Mouse (Mus musculus): Measurements from ENCODE around the gene Eef2. TPM values are rescaled to one million over a fixed set of nuclear protein-coding genes. Genes with fewer than 3 reads are reported as not detected.
"Not testable (repeated sequence)": the region's sequence is repeated elsewhere in the genome, so short reads cannot be mapped to it uniquely, and the experiment has no call there.

Eef2 gene
- total RNA-seq, 2 experiments from 2014 or later: 1,282 to 1,799 TPM

- no peak for ATAC-seq (replicated peaks; ENCODE audit: low FRiP score, low TSS enrichment, poor library complexity, severe bottlenecking)
These were observed 1.7 kb downstream of the Eef2 start for GRCm38 (mm10) chr10:81177958-81178712.

GRCm38 (mm10) chr10:81178927-81179326, 2.5 kb downstream of the Eef2 start:
- ATAC-seq (replicated peaks; ENCODE audit: low FRiP score, low TSS enrichment, poor library complexity, severe bottlenecking): no peak

GRCm38 (mm10) chr10:81179451-81180342, 3.3 kb downstream of the Eef2 start:
- ATAC-seq (replicated peaks; ENCODE audit: low FRiP score, low TSS enrichment, poor library complexity, severe bottlenecking): no peak

GRCm38 (mm10) chr10:81180946-81181345, 4.5 kb downstream of the Eef2 start:
- ATAC-seq (replicated peaks; ENCODE audit: low FRiP score, low TSS enrichment, poor library complexity, severe bottlenecking): no peak

- not testable (repeated sequence) for ATAC-seq (replicated peaks; ENCODE audit: low FRiP score, low TSS enrichment, poor library complexity, severe bottlenecking)
These were observed 5.4 kb downstream of the Eef2 start for GRCm38 (mm10) chr10:81181860-81182259.

GRCm38 (mm10) chr10:81182336-81183333, 6.2 kb downstream of the Eef2 start, which contains the start of gene Dapk3:
Dapk3 (plus strand) TSS chr10:81183005.
- peak; percentile 84 for ATAC-seq (replicated peaks; ENCODE audit: low FRiP score, low TSS enrichment, poor library complexity, severe bottlenecking)

- ATAC-seq (replicated peaks; ENCODE audit: low FRiP score, low TSS enrichment, poor library complexity, severe bottlenecking): no peak
These were observed 7.4 kb downstream of the Eef2 start, which contains the start of gene 4930442H23Rik for GRCm38 (mm10) chr10:81183805-81184204. 4930442H23Rik (minus strand) TSS chr10:81183849.

- no peak for ATAC-seq (replicated peaks; ENCODE audit: low FRiP score, low TSS enrichment, poor library complexity, severe bottlenecking)
These were observed 8.3 kb downstream of the Eef2 start for GRCm38 (mm10) chr10:81184765-81185164.

GRCm38 (mm10) chr10:81187161-81187560, 10.7 kb downstream of the Eef2 start:
- ATAC-seq (replicated peaks; ENCODE audit: low FRiP score, low TSS enrichment, poor library complexity, severe bottlenecking): no peak

- ATAC-seq (replicated peaks; ENCODE audit: low FRiP score, low TSS enrichment, poor library complexity, severe bottlenecking): no peak
These were observed 13.4 kb downstream of the Eef2 start for GRCm38 (mm10) chr10:81189821-81190220.

GRCm38 (mm10) chr10:81190236-81190911, 13.9 kb downstream of the Eef2 start:
- 0 out of 2 replicates have a peak, but pooled peaks have one; percentile 10 for ATAC-seq (replicated peaks; ENCODE audit: low FRiP score, low TSS enrichment, poor library complexity, severe bottlenecking)

- 0 out of 2 replicates have a peak, but pooled peaks have one; percentile 9 for ATAC-seq (replicated peaks; ENCODE audit: low FRiP score, low TSS enrichment, poor library complexity, severe bottlenecking)
These were observed 14.5 kb downstream of the Eef2 start for GRCm38 (mm10) chr10:81190912-81191321.

GRCm38 (mm10) chr10:81191342-81191982, 15.0 kb downstream of the Eef2 start:
- no peak for ATAC-seq (replicated peaks; ENCODE audit: low FRiP score, low TSS enrichment, poor library complexity, severe bottlenecking)

- peak; percentile 40 for ATAC-seq (replicated peaks; ENCODE audit: low FRiP score, low TSS enrichment, poor library complexity, severe bottlenecking)
These were observed 16.0 kb downstream of the Eef2 start for GRCm38 (mm10) chr10:81192270-81192967.

- ATAC-seq (replicated peaks; ENCODE audit: low FRiP score, low TSS enrichment, poor library complexity, severe bottlenecking): peak; percentile 7; the same call in 1 of the 2 replicates
These were observed 16.6 kb downstream of the Eef2 start for GRCm38 (mm10) chr10:81192968-81193501.

GRCm38 (mm10) chr10:81193991-81194774, 17.8 kb downstream of the Eef2 start:
- peak; percentile 22; the same call in 1 of the 2 replicates for ATAC-seq (replicated peaks; ENCODE audit: low FRiP score, low TSS enrichment, poor library complexity, severe bottlenecking)

Data from megakaryocyte-erythroid progenitor cell, adult 5-6 weeks (primary cell).